Mouse (Mus musculus) CH12.LX (cell line): ENCODE measurements at regions not wholly inside any gene's neighbourhood (a gene's known extent, or its start where the extent isn't known, plus 50 kb on each side); places are given as distances from the start of the nearest gene placed in this dataset.

Experiments
- DNase-seq: peaks from one replicate; pipeline ENCODE4 v3.0.0-alpha.2; 2013; ENCODE audit errors: extremely low read depth
- H3K27ac ChIP-seq: 2 replicates; pipeline ENCODE4 v1.5.1; 2012; ENCODE audit warnings: low read depth, mild to moderate bottlenecking, control low read depth, moderate library complexity; ENCODE audit not compliant: insufficient read depth
- H3K27me3 ChIP-seq: replicated peaks from 2 replicates; pipeline ENCODE3; 2012; ENCODE audit warnings: inconsistent platforms
- H3K36me3 ChIP-seq, 2 experiments: replicated peaks in 1 of 2; 2 replicates each; pipeline versions ENCODE3 to v1.6.1; 2012; ENCODE audit warnings: inconsistent platforms in 1 of 2, low read length in 1 of 2, mild to moderate bottlenecking in 1 of 2, mixed read lengths in 1 of 2, moderate library complexity in 1 of 2; ENCODE audit not compliant: control insufficient read depth in 1 of 2, insufficient read depth in 1 of 2
- H3K4me1 ChIP-seq, 2 experiments: 2 replicates each; pipeline ENCODE4 v1.6.1; 2012; ENCODE audit warnings: inconsistent platforms in 1 of 2, moderate library complexity in 1 of 2; ENCODE audit not compliant: insufficient read depth in 2 of 2, control insufficient read depth in 1 of 2
- H3K4me2 ChIP-seq: 2 replicates; pipeline ENCODE4 v1.6.1; 2012; ENCODE audit warnings: low read depth, mild to moderate bottlenecking, control low read depth; ENCODE audit not compliant: poor library complexity, insufficient read depth, severe bottlenecking
- H3K4me3 ChIP-seq, 3 experiments: fragments of 150-350 bp in 1 of 3; sonication (generic) in 1 of 3; replicated peaks in 1 of 3; 2 replicates each; pipeline versions ENCODE3 to v1.5.1; 2011 to 2012; ENCODE audit warnings: low read depth in 2 of 3, low read length in 2 of 3, mild to moderate bottlenecking in 2 of 3, moderate library complexity in 2 of 3, control low read depth in 1 of 3, improper control_type of control experiment in 1 of 3, inconsistent platforms in 1 of 3, mixed read lengths in 1 of 3; ENCODE audit not compliant: poor library complexity in 1 of 3
- H3K79me2 ChIP-seq: replicated peaks from 2 replicates; pipeline ENCODE4 v1.6.1; 2012; ENCODE audit warnings: mild to moderate bottlenecking, moderate library complexity; ENCODE audit not compliant: control insufficient read depth, poor library complexity, insufficient read depth, severe bottlenecking; ENCODE audit errors: extremely low read depth
- H3K9ac ChIP-seq: 2 replicates; pipeline ENCODE4 v1.6.1; 2012; ENCODE audit warnings: low read depth, mild to moderate bottlenecking, control low read depth, moderate library complexity; ENCODE audit not compliant: insufficient read depth
- H3K9me3 ChIP-seq: replicated peaks from 2 replicates; pipeline ENCODE3; 2012; ENCODE audit warnings: low read length, inconsistent platforms, mixed read lengths
- BHLHE40 ChIP-seq: IDR thresholded peaks from 2 replicates; pipeline ENCODE4 v1.6.1; 2011; ENCODE audit warnings: mild to moderate bottlenecking, low read depth, low read length, improper control_type of control experiment
- CHD1 ChIP-seq: IDR thresholded peaks from 2 replicates; pipeline ENCODE4 v1.6.1; 2012; ENCODE audit warnings: low read depth, low read length, improper control_type of control experiment, inconsistent platforms
- CTCF ChIP-seq, 2 experiments: IDR thresholded peaks in 1 of 2; conservative IDR thresholded peaks in 1 of 2; 2 replicates each; pipeline ENCODE4 v1.5.1; 2011 to 2012; ENCODE audit warnings: low read depth in 2 of 2, low read length in 2 of 2, improper control_type of control experiment in 1 of 2, inconsistent platforms in 1 of 2, mild to moderate bottlenecking in 1 of 2, moderate library complexity in 1 of 2
- ELF1 ChIP-seq: IDR thresholded peaks from 2 replicates; pipeline ENCODE4 v1.6.1; 2014; ENCODE audit warnings: low read depth, mild to moderate bottlenecking, inconsistent platforms, low read length, improper control_type of control experiment
- GABPA ChIP-seq: IDR thresholded peaks from 2 replicates; pipeline ENCODE4 v1.6.1; 2012; ENCODE audit warnings: low read depth, low read length, improper control_type of control experiment, inconsistent platforms; ENCODE audit not compliant: insufficient replicate concordance
- MAFK ChIP-seq: IDR thresholded peaks from 2 replicates; pipeline ENCODE4 v1.6.1; 2011; ENCODE audit warnings: low read length, improper control_type of control experiment; ENCODE audit not compliant: insufficient replicate concordance
- MAX ChIP-seq: IDR thresholded peaks from 2 replicates; pipeline ENCODE4 v1.6.1; 2011; ENCODE audit warnings: low read length, improper control_type of control experiment
- MEF2A ChIP-seq: IDR thresholded peaks from 2 replicates; pipeline ENCODE4 v1.6.1; 2014; ENCODE audit warnings: low read depth, mild to moderate bottlenecking, inconsistent platforms, low read length, improper control_type of control experiment, borderline replicate concordance
- MXI1 ChIP-seq: IDR thresholded peaks from 2 replicates; pipeline ENCODE4 v1.6.1; 2011; ENCODE audit warnings: mild to moderate bottlenecking, low read depth, low read length, improper control_type of control experiment
- MYC ChIP-seq: IDR thresholded peaks from 2 replicates; pipeline ENCODE4 v1.6.1; 2011; ENCODE audit warnings: low read depth, mild to moderate bottlenecking, improper control_type of control experiment, low read length
- POLR2A ChIP-seq: IDR thresholded peaks from 2 replicates; pipeline ENCODE4 v1.6.1; 2011; ENCODE audit warnings: low read depth, mild to moderate bottlenecking, improper control_type of control experiment, low read length
- POLR2AphosphoS2 ChIP-seq: IDR thresholded peaks from 2 replicates; pipeline ENCODE4 v1.6.1; 2011; ENCODE audit warnings: low read depth, low read length, improper control_type of control experiment
- RCOR1 ChIP-seq: conservative IDR thresholded peaks from 2 replicates; pipeline ENCODE4 v1.6.1; 2012; ENCODE audit warnings: low read depth, mild to moderate bottlenecking, inconsistent platforms, low read length, improper control_type of control experiment
- SMC3 ChIP-seq: IDR thresholded peaks from 2 replicates; pipeline ENCODE4 v1.6.1; 2011; ENCODE audit warnings: low read depth, low read length, improper control_type of control experiment
- TBP ChIP-seq: conservative IDR thresholded peaks from 2 replicates; pipeline ENCODE4 v1.6.1; 2011; ENCODE audit warnings: low read depth, low read length, improper control_type of control experiment
- TCF12 ChIP-seq: IDR thresholded peaks from 2 replicates; pipeline ENCODE4 v1.6.1; 2014; ENCODE audit warnings: low read depth, mild to moderate bottlenecking, inconsistent platforms, low read length, improper control_type of control experiment
- USF1 ChIP-seq: IDR thresholded peaks from 2 replicates; pipeline ENCODE4 v1.6.1; 2014; ENCODE audit warnings: low read depth, mild to moderate bottlenecking, inconsistent platforms, low read length, improper control_type of control experiment
- ZC3H11A ChIP-seq: IDR thresholded peaks from 2 replicates; pipeline ENCODE4 v1.6.1; 2012; ENCODE audit warnings: low read depth, mild to moderate bottlenecking, inconsistent platforms, low read length, improper control_type of control experiment
- ZNF384 ChIP-seq: IDR thresholded peaks from 2 replicates; pipeline ENCODE4 v1.6.1; 2012; ENCODE audit warnings: low read depth, low read length, improper control_type of control experiment, inconsistent platforms
- dilution Hi-C: fragments of 300-500 bp; cut with MboI; formaldehyde crosslinking; loops from 2 replicates; pipeline ENCODE4 v1.14.3; 2020; ENCODE audit warnings: low sequenced_read_pairs; ENCODE audit not compliant: extremely low pct_unique_long_range_greater_than_20kb, extremely low pct_ligation_motif_present
- in situ Hi-C: fragments of 300-500 bp; cut with MboI; formaldehyde crosslinking; loops from 3 replicates; pipeline ENCODE4 v1.14.3; 2019; ENCODE audit warnings: low sequenced_read_pairs, low pct_ligation_motif_present, low pct_unique_long_range_greater_than_20kb, mixed read lengths

DNA sequence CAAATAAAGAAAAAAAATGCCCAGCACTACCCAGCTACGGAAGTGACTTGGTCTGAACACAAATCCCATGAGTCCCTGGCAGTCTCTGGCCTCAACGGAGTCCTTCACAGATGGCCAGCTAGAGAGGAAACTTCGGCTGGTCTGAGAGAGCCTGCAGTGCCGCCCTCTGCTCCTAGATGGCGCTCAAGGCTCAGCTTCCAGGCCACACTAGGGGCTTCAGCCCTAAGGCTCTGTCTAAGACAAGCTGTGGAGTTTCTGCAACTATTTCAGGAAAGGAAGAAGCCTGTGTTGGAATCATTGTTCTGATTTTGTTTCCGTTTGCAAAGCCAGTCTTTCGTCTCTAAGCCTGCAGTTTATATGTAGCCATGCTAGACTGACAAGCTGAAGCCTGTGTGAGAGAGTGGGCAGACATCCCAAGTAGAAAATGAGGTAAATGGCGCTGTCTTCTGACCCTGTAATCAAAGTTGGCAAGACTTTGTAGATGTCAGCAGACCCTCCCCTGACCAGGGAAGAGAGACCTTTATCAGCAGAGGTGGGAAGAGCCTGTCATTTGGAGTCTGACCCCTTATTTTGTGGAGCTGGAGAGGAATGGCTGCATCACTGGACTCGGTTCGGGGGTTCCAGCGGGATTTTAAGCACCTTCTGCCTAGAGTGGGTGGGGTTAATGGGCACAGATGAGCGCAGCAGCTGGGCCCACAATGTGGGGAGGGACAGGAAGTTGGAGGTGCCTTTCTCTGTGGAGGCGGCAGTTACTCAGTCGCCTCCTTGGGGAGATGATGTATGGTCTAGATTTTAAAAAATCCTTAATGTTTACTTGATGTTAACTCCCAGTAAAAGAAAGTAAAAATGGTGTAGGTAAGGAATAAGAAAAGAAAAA lies 197.5 kb downstream of the Nucb2 start (continued):
- no peak for TF ChIP-seq MYC
- TF ChIP-seq TCF12: no peak
- TF ChIP-seq SMC3: peak; percentile 78
- no peak for TF ChIP-seq ZNF384

- Histone ChIP-seq H3K4me1 (peaks cover 0 to 12% of the 10 kb centered on the region in 2 experiments; a peak in 2 of 4 replicates), H3K36me3 (no peaks in the 10 kb centered on the region), H3K4me3 (no peak overlapping the region), H3K27me3 (no peaks in the 10 kb centered on the region), H3K4me2 (no peak overlapping the region), H3K9ac (no peak overlapping the region), H3K79me2 (no peaks in the 10 kb centered on the region), H3K27ac (no peak overlapping the region), H3K9me3 (peaks cover 7% of the 10 kb centered on the region)
- dilution Hi-C loops (no loop called here), in situ Hi-C loops (no loop called here)
- TF ChIP-seq ZC3H11A (no peak), CTCF (conservative IDR thresholded peaks at IDR 0.05 in 1 of 2, IDR thresholded peaks at IDR 0.05 in 1 of 2; ENCODE audit: low read depth in 2 of 2, low read length in 2 of 2) (peak in 1 of 2 experiments; percentile 26; a peak in 2 of 4 replicates), POLR2AphosphoS2 (no peak)
- DNase-seq: no peak
Observed at GRCm38 (mm10) chr7:116702596-116702995, 198.4 kb downstream of the Nucb2 start.

- Histone ChIP-seq H3K27ac (no peak overlapping the region), H3K9ac (no peak overlapping the region), H3K4me2 (no peak overlapping the region), H3K9me3 (no peaks in the 10 kb centered on the region), H3K4me1 (peaks cover 0 to 41% of the 10 kb centered on the region in 2 experiments; a peak in 2 of 4 replicates), H3K36me3 (no peaks in the 10 kb centered on the region), H3K27me3 (no peaks in the 10 kb centered on the region), H3K79me2 (no peaks in the 10 kb centered on the region), H3K4me3 (no peak overlapping the region)
- dilution Hi-C loops: no loop called here
- in situ Hi-C loops: no loop called here
- TF ChIP-seq MEF2A: no peak
- no peak for DNase-seq
Observed at GRCm38 (mm10) chr7:116711541-116711940, 207.4 kb downstream of the Nucb2 start.

DNA sequence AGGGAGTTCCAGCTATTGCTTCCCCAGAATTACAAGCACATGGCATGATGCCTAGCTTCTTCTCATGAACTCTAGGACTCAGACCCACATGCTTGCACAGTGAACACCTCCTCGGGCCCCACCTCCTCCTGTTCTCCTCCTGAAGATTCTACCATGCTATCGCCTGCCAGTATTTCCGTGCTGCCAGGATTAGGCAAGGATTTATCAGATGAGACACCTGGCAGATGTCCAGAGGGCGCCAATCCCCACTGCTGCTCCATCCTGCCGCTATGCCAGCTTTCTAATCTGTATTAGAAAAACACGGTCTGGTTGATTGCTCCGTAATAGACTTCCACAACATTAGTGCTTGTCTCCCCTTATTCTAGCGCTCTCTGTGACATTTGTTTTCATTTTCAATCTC lies 209.0 kb downstream of the Nucb2 start:
- no peaks in the 10 kb centered on the region for H3K79me2 ChIP-seq

More for the DNA sequence above, 209.0 kb downstream of the Nucb2 start:
- no peak overlapping the region for H3K27ac ChIP-seq
- H3K4me1 ChIP-seq: peaks cover 0 to 49% of the 10 kb centered on the region in 2 experiments; a peak in 2 of 4 replicates
- no peaks in the 10 kb centered on the region for H3K36me3 ChIP-seq
- DNase-seq: no peak
- no peak overlapping the region for H3K4me2 ChIP-seq
- in situ Hi-C loops: no loop called here
- H3K27me3 ChIP-seq: no peaks in the 10 kb centered on the region
- H3K9me3 ChIP-seq: no peaks in the 10 kb centered on the region
- TF ChIP-seq CHD1 (no peak), RCOR1 (no peak), GABPA (no peak), ZNF384 (no peak), USF1 (no peak), TCF12 (no peak), MAFK (no peak), ELF1 (no peak), POLR2A (no peak), CTCF (conservative IDR thresholded peaks at IDR 0.05 in 1 of 2, IDR thresholded peaks at IDR 0.05 in 1 of 2; ENCODE audit: low read depth in 2 of 2, low read length in 2 of 2) (no peak), BHLHE40 (no peak), TBP (no peak), MXI1 (no peak), MEF2A (no peak), MAX (no peak)
- no peak overlapping the region for H3K4me3 ChIP-seq
- dilution Hi-C loops: no loop called here
- no peak overlapping the region for H3K9ac ChIP-seq
